9 mouse cellular contexts compared by ENCODE assay signal in the genomic region with DNA sequence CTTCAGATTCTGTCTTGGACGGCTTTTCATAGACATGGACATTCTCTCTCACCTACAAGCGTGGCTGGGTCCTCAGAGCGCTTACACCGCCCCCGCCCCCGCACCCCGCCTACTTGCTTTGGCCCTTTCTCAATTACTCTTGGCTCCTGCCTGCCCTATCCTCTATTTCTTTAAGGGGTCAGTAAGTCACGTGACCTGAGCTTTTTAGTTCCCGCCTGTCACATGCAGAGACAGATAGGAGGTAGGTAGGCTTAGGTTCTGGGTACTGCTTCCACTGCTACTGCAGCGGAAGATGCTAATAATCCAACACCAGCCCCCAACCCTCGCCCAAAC. TPM values are rescaled to one million over a fixed set of nuclear protein-coding genes. Genes with fewer than 3 reads are reported as not detected.
DNase-seq lines count a peak whose midpoint lies in the region; ATAC-seq lines count a peak whose summit lies in the region.
"Had no signal": no experiment of that assay in that cellular context is flagged by ENCODE, and none has a peak within 500 bp of the region (broad histone marks: within the 10 kb centered on the region; RNA-seq: fewer than 3 reads in every experiment).

No protein-coding gene starts in this region.

- intact Hi-C loops in gastrocnemius, postnatal 36 days (cut with DNase I) = no loop called here

- no peak overlapping the region for H3K9ac ChIP-seq in intestine, embryonic 14.5 days (ENCODE audit: low read length)
- no peak overlapping the region for H3K9ac ChIP-seq in intestine, embryonic 16.5 days (ENCODE audit: low read depth, low read length)
- peak overlapping the region; percentile 35; the same call in 1 of the 2 replicates for H3K9ac ChIP-seq in embryonic facial prominence, embryonic 11.5 days (replicated peaks; ENCODE audit: low read length)
- H3K9ac ChIP-seq in intestine, embryonic 15.5 days = no peak overlapping the region

- H3K4me2 ChIP-seq in intestine, embryonic 14.5 days (ENCODE audit: low read length) = peak overlapping the region; percentile 97
- no peak overlapping the region for H3K4me2 ChIP-seq in intestine, embryonic 16.5 days (ENCODE audit: low read depth, low read length)
- H3K4me2 ChIP-seq in embryonic facial prominence, embryonic 11.5 days (ENCODE audit: low read depth, low read length) = no peak overlapping the region; the same call in 1 of the 2 replicates
- peak overlapping the region; percentile 94 for H3K4me2 ChIP-seq in intestine, embryonic 15.5 days (replicated peaks)

- no peak for ATAC-seq in intestine, embryonic 14.5 days (replicated peaks; ENCODE audit: low FRiP score, low TSS enrichment, low read depth)
- ATAC-seq in intestine, embryonic 16.5 days = no peak
- no peak for ATAC-seq in embryonic facial prominence, embryonic 11.5 days (replicated peaks; ENCODE audit: insufficient number of reproducible peaks, low FRiP score, low TSS enrichment, low read depth)
- ATAC-seq in intestine, embryonic 15.5 days = peak; percentile 14; the same call in 1 of the 2 replicates

- DNase-seq in intestine, embryonic 14.5 days (ENCODE audit: low spot score) = no peak
- peak; percentile 19 for DNase-seq in embryonic facial prominence, embryonic 11.5 days (ENCODE audit: low spot score)
- DNase-seq in neural tube, embryonic 10.5 days (ENCODE audit: extremely low spot score, low spot score) = peak; percentile 22
- DNase-seq in urinary bladder, adult 18-20 months (ENCODE audit: low spot score in 2 of 2) = no peak
- DNase-seq in gastrocnemius, postnatal 36 days = no peak
- no peak for DNase-seq in layer of hippocampus, postnatal 10 days (ENCODE audit: low spot score in 2 of 2)
- DNase-seq: gastrocnemius, adult 2 months had no signal

- H3K27ac ChIP-seq in intestine, embryonic 14.5 days (ENCODE audit: low read depth) = no peak overlapping the region
- H3K27ac ChIP-seq in intestine, embryonic 16.5 days (ENCODE audit: low read length) = no peak overlapping the region
- no peak overlapping the region for H3K27ac ChIP-seq in embryonic facial prominence, embryonic 11.5 days (replicated peaks; ENCODE audit: low read depth, low read length)
- no peak overlapping the region; the same call in 1 of the 2 replicates for H3K27ac ChIP-seq in intestine, embryonic 15.5 days

- no peaks in the 10 kb centered on the region for H3K9me3 ChIP-seq in intestine, embryonic 14.5 days (ENCODE audit: control insufficient read depth, low read length)
- H3K9me3 ChIP-seq in intestine, embryonic 16.5 days (ENCODE audit: control insufficient read depth, low read length) = no peaks in the 10 kb centered on the region; the same call in 1 of the 2 replicates
- no peaks in the 10 kb centered on the region for H3K9me3 ChIP-seq in embryonic facial prominence, embryonic 11.5 days (replicated peaks; ENCODE audit: control insufficient read depth, low read length)
- no peaks in the 10 kb centered on the region for H3K9me3 ChIP-seq in intestine, embryonic 15.5 days

- 15% methylated on average over 11 of the region's 11 CpGs for WGBS in intestine, embryonic 14.5 days
- 16% methylated on average over 11 of the region's 11 CpGs for WGBS in intestine, embryonic 16.5 days
- 6% methylated on average over 11 of the region's 11 CpGs for WGBS in embryonic facial prominence, embryonic 11.5 days
- WGBS in intestine, embryonic 15.5 days = 11% methylated on average over 11 of the region's 11 CpGs

- H3K27me3 ChIP-seq in intestine, embryonic 14.5 days (replicated peaks; ENCODE audit: control insufficient read depth, insufficient read depth, low read length) = peaks cover 27% of the 10 kb centered on the region; the same call in 1 of the 2 replicates
- H3K27me3 ChIP-seq in intestine, embryonic 16.5 days (replicated peaks; ENCODE audit: control insufficient read depth, insufficient read depth, low read length) = 0 out of 2 replicates have a peak, but pooled peaks cover 3% of the 10 kb centered on the region
- H3K27me3 ChIP-seq in embryonic facial prominence, embryonic 11.5 days (ENCODE audit: control insufficient read depth, insufficient read depth, low read length) = peaks cover 7% of the 10 kb centered on the region
- H3K27me3 ChIP-seq in intestine, embryonic 15.5 days (replicated peaks) = peaks cover 15% of the 10 kb centered on the region

- H3K36me3 ChIP-seq in intestine, embryonic 14.5 days (ENCODE audit: control insufficient read depth, insufficient read depth, low read length) = peaks cover 25% of the 10 kb centered on the region
- H3K36me3 ChIP-seq in intestine, embryonic 16.5 days (ENCODE audit: control insufficient read depth, insufficient read depth, low read length) = peaks cover 9% of the 10 kb centered on the region; the same call in 1 of the 2 replicates
- H3K36me3 ChIP-seq in embryonic facial prominence, embryonic 11.5 days (replicated peaks; ENCODE audit: control insufficient read depth, insufficient read depth, low read depth, low read length) = no peaks in the 10 kb centered on the region
- H3K36me3 ChIP-seq in intestine, embryonic 15.5 days = peaks cover 14% of the 10 kb centered on the region

- H3K4me3 ChIP-seq in intestine, embryonic 14.5 days (ENCODE audit: low read depth, low read length) = no peak overlapping the region
- no peak overlapping the region for H3K4me3 ChIP-seq in intestine, embryonic 16.5 days (ENCODE audit: low read length)
- H3K4me3 ChIP-seq in embryonic facial prominence, embryonic 11.5 days (ENCODE audit: low read depth, low read length) = no peak overlapping the region
- peak overlapping the region; percentile 54; the same call in 1 of the 2 replicates for H3K4me3 ChIP-seq in intestine, embryonic 15.5 days (replicated peaks)

- H3K4me1 ChIP-seq in intestine, embryonic 14.5 days (replicated peaks; ENCODE audit: control insufficient read depth, insufficient read depth, low read length) = peaks cover 14% of the 10 kb centered on the region; the same call in 1 of the 2 replicates
- H3K4me1 ChIP-seq in intestine, embryonic 16.5 days (ENCODE audit: control insufficient read depth, insufficient read depth, low read length) = peaks cover 17% of the 10 kb centered on the region
- no peaks in the 10 kb centered on the region; the same call in 1 of the 2 replicates for H3K4me1 ChIP-seq in embryonic facial prominence, embryonic 11.5 days (ENCODE audit: control insufficient read depth, insufficient read depth, low read length)
- peaks cover 25% of the 10 kb centered on the region for H3K4me1 ChIP-seq in intestine, embryonic 15.5 days (replicated peaks)

RNA-seq across cellular contexts. Expression of gene Abcg4, which starts 0.5 kb away (rescaled TPM):
- 3.6 and 4.1 TPM in 2 replicates for polyA plus RNA-seq in intestine, embryonic 14.5 days (2014; fragmentation: Nextera tagmentation; extraction: Ambion mirVana)
- 2.6 and 3.0 TPM in 2 replicates for polyA plus RNA-seq in intestine, embryonic 16.5 days (2015; fragmentation: Nextera tagmentation; extraction: Ambion mirVana)
- 1.6 and 2.0 TPM in 2 replicates for polyA plus RNA-seq in embryonic facial prominence, embryonic 11.5 days (2014; fragmentation: Nextera tagmentation; extraction: Ambion mirVana)
- polyA plus RNA-seq in intestine, embryonic 15.5 days (2015; fragmentation: Nextera tagmentation; extraction: Ambion mirVana) = 2.5 and 2.9 TPM in 2 replicates
- under 1 TPM; 0.48 to 0.74 TPM for total RNA-seq in gastrocnemius, postnatal 36 days (2021)
- total RNA-seq in layer of hippocampus, postnatal 10 days (2021) = 10 to 100 TPM; 73.5 to 76.2 TPM

RNA-seq across cellular contexts. Expression of gene Hinfp, which starts 16.5 kb away (rescaled TPM):
- polyA plus RNA-seq in intestine, embryonic 14.5 days (2014; fragmentation: Nextera tagmentation; extraction: Ambion mirVana) = 18.5 and 22.9 TPM in 2 replicates
- 17.8 and 19.4 TPM in 2 replicates for polyA plus RNA-seq in intestine, embryonic 16.5 days (2015; fragmentation: Nextera tagmentation; extraction: Ambion mirVana)
- polyA plus RNA-seq in embryonic facial prominence, embryonic 11.5 days (2014; fragmentation: Nextera tagmentation; extraction: Ambion mirVana) = 17.2 and 19.6 TPM in 2 replicates
- polyA plus RNA-seq in intestine, embryonic 15.5 days (2015; fragmentation: Nextera tagmentation; extraction: Ambion mirVana) = 19.9 and 21.2 TPM in 2 replicates
- total RNA-seq in gastrocnemius, postnatal 36 days (2021) = 1 to 10 TPM; 4.9 to 6.0 TPM
- total RNA-seq in layer of hippocampus, postnatal 10 days (2021) = 10 to 100 TPM; 25.9 to 26.5 TPM

RNA-seq across cellular contexts. Expression of gene Nlrx1, which starts 20.5 kb away (rescaled TPM):
- polyA plus RNA-seq in intestine, embryonic 14.5 days (2014; fragmentation: Nextera tagmentation; extraction: Ambion mirVana) = 6.3 and 7.0 TPM in 2 replicates
- polyA plus RNA-seq in intestine, embryonic 16.5 days (2015; fragmentation: Nextera tagmentation; extraction: Ambion mirVana) = 5.4 and 5.5 TPM in 2 replicates
- polyA plus RNA-seq in embryonic facial prominence, embryonic 11.5 days (2014; fragmentation: Nextera tagmentation; extraction: Ambion mirVana) = 2.6 TPM in 2 replicates
- polyA plus RNA-seq in intestine, embryonic 15.5 days (2015; fragmentation: Nextera tagmentation; extraction: Ambion mirVana) = 5.5 and 5.9 TPM in 2 replicates
- total RNA-seq in gastrocnemius, postnatal 36 days (2021) = 10 to 100 TPM; 22.4 to 22.6 TPM
- 10 to 100 TPM; 11.5 to 11.6 TPM for total RNA-seq in layer of hippocampus, postnatal 10 days (2021)

RNA-seq across cellular contexts. Expression of gene C2cd2l, which starts 31.2 kb away (rescaled TPM):
- 5.7 and 5.8 TPM in 2 replicates for polyA plus RNA-seq in intestine, embryonic 14.5 days (2014; fragmentation: Nextera tagmentation; extraction: Ambion mirVana)
- polyA plus RNA-seq in intestine, embryonic 16.5 days (2015; fragmentation: Nextera tagmentation; extraction: Ambion mirVana) = 15.3 and 16.5 TPM in 2 replicates
- polyA plus RNA-seq in embryonic facial prominence, embryonic 11.5 days (2014; fragmentation: Nextera tagmentation; extraction: Ambion mirVana) = 5.8 and 7.5 TPM in 2 replicates
- 6.8 and 10.6 TPM in 2 replicates for polyA plus RNA-seq in intestine, embryonic 15.5 days (2015; fragmentation: Nextera tagmentation; extraction: Ambion mirVana)
- total RNA-seq in gastrocnemius, postnatal 36 days (2021) = 10 to 100 TPM; 12.8 to 14.2 TPM
- total RNA-seq in layer of hippocampus, postnatal 10 days (2021) = 100 to 1,000 TPM; 108 to 115 TPM

RNA-seq across cellular contexts. Expression of gene Dpagt1, which starts 36.9 kb away (rescaled TPM):
- polyA plus RNA-seq in intestine, embryonic 14.5 days (2014; fragmentation: Nextera tagmentation; extraction: Ambion mirVana) = 45.4 and 46.2 TPM in 2 replicates
- polyA plus RNA-seq in intestine, embryonic 16.5 days (2015; fragmentation: Nextera tagmentation; extraction: Ambion mirVana) = 39.3 and 42.7 TPM in 2 replicates
- 51.3 and 60.6 TPM in 2 replicates for polyA plus RNA-seq in embryonic facial prominence, embryonic 11.5 days (2014; fragmentation: Nextera tagmentation; extraction: Ambion mirVana)
- polyA plus RNA-seq in intestine, embryonic 15.5 days (2015; fragmentation: Nextera tagmentation; extraction: Ambion mirVana) = 38.2 and 38.6 TPM in 2 replicates
- total RNA-seq in gastrocnemius, postnatal 36 days (2021) = 10 to 100 TPM; 11.9 to 12.7 TPM
- 10 to 100 TPM; 16.5 to 18.5 TPM for total RNA-seq in layer of hippocampus, postnatal 10 days (2021)

Comparison
In these comparisons a context has a peak if more than half of its experiments do, and no peak if none do; other contexts are left out.
1. H3K4me2 ChIP-seq: peak in intestine, embryonic 14.5 days (single experiment) and intestine, embryonic 15.5 days (single experiment); none in intestine, embryonic 16.5 days (single experiment) and embryonic facial prominence, embryonic 11.5 days (single experiment).
2. DNase-seq: peak in embryonic facial prominence, embryonic 11.5 days (single experiment) and neural tube, embryonic 10.5 days (single experiment); none in intestine, embryonic 14.5 days (single experiment), urinary bladder, adult 18-20 months (0 of 2), gastrocnemius, postnatal 36 days (0 of 2) and layer of hippocampus, postnatal 10 days (0 of 2).